Mouse (Mus musculus) ES-Bruce4 (cell line): ENCODE results near the gene Gm47289.

Experiments
- CTCF ChIP-seq: IDR thresholded peaks from one replicate; pipeline ENCODE4 v1.8.1; 2011; ENCODE audit warnings: low read depth, low read length
- POLR2A ChIP-seq: IDR thresholded peaks from one replicate; pipeline ENCODE4 v1.8.1; 2011; ENCODE audit warnings: low read length; ENCODE audit not compliant: insufficient read depth

GRCm38 (mm10) chr9:119146098-119146770 lies 12.7 kb upstream of the Gm47289 start:
- TF ChIP-seq CTCF (no peak), POLR2A (no peak)
